Mouse (Mus musculus): ENCODE measurements around the gene Akr1b3. TPM values are rescaled to one million over a fixed set of nuclear protein-coding genes. Genes with fewer than 3 reads are reported as not detected.
A peak's percentile ranks its signal among the peaks of the same experiment; 100 is the strongest.

Akr1b3 gene
- total and polyA plus RNA-seq, 2 experiments from 2014 or later: 79.8 to 105 TPM

- no peak for ATAC-seq (ENCODE audit: low FRiP score)
- peaks cover 23% of the 10 kb centered on the region for H3K36me3 ChIP-seq (ENCODE audit: insufficient read depth, low read length)
- no peak overlapping the region for H3K9ac ChIP-seq (replicated peaks; ENCODE audit: low read length, poor library complexity, severe bottlenecking)
- no peak overlapping the region for H3K4me3 ChIP-seq (ENCODE audit: low read depth, low read length)
- TF ChIP-seq CTCF (IDR thresholded peaks at IDR 0.05): no peak
- 0 out of 2 replicates have a peak, but pooled peaks cover 4% of the 10 kb centered on the region for H3K4me1 ChIP-seq (ENCODE audit: insufficient read depth, low read length)
- DNase-seq (ENCODE audit: low spot score): no peak
- H3K27ac ChIP-seq (ENCODE audit: low read depth, low read length): no peak overlapping the region
- 97% methylated on average over 2 of the region's 2 CpGs for WGBS
- no peaks in the 10 kb centered on the region for H3K27me3 ChIP-seq (ENCODE audit: insufficient read depth, low read length)
- H3K4me2 ChIP-seq (ENCODE audit: low read depth, low read length, poor library complexity, severe bottlenecking): no peak overlapping the region
- no peaks in the 10 kb centered on the region for H3K9me3 ChIP-seq (ENCODE audit: low read length)
These were observed 3.4 kb downstream of the Akr1b3 start for GRCm38 (mm10) chr6:34313921-34314320.

- Histone ChIP-seq H3K27me3 (ENCODE audit: insufficient read depth, low read length) (no peaks in the 10 kb centered on the region), H3K4me2 (ENCODE audit: low read depth, low read length, poor library complexity, severe bottlenecking) (no peak overlapping the region), H3K9me3 (ENCODE audit: low read length) (no peaks in the 10 kb centered on the region), H3K36me3 (ENCODE audit: insufficient read depth, low read length) (peaks cover 28% of the 10 kb centered on the region), H3K4me1 (ENCODE audit: insufficient read depth, low read length) (0 out of 2 replicates have a peak, but pooled peaks cover 4% of the 10 kb centered on the region), H3K27ac (ENCODE audit: low read depth, low read length) (no peak overlapping the region), H3K9ac (replicated peaks; ENCODE audit: low read length, poor library complexity, severe bottlenecking) (no peak overlapping the region), H3K4me3 (ENCODE audit: low read depth, low read length) (no peak overlapping the region)
- no peak for DNase-seq (ENCODE audit: low spot score)
- no peak for ATAC-seq (ENCODE audit: low FRiP score)
- 84% methylated on average over 9 of the region's 9 CpGs for WGBS
- TF ChIP-seq CTCF (IDR thresholded peaks at IDR 0.05): no peak
These were observed 3.9 kb downstream of the Akr1b3 start for GRCm38 (mm10) chr6:34313386-34313785.

GRCm38 (mm10) chr6:34310023-34310595, 7.2 kb downstream of the Akr1b3 start:
- no peak for ATAC-seq (ENCODE audit: low FRiP score)
- Histone ChIP-seq H3K4me2 (ENCODE audit: low read depth, low read length, poor library complexity, severe bottlenecking) (no peak overlapping the region), H3K9me3 (ENCODE audit: low read length) (no peaks in the 10 kb centered on the region), H3K27ac (ENCODE audit: low read depth, low read length) (no peak overlapping the region), H3K4me3 (ENCODE audit: low read depth, low read length) (no peak overlapping the region), H3K9ac (replicated peaks; ENCODE audit: low read length, poor library complexity, severe bottlenecking) (no peak overlapping the region), H3K27me3 (ENCODE audit: insufficient read depth, low read length) (no peaks in the 10 kb centered on the region), H3K36me3 (ENCODE audit: insufficient read depth, low read length) (peaks cover 47% of the 10 kb centered on the region), H3K4me1 (ENCODE audit: insufficient read depth, low read length) (no peaks in the 10 kb centered on the region)
- WGBS: 96% methylated on average over 11 of the region's 11 CpGs
- no peak for DNase-seq (ENCODE audit: low spot score)
- TF ChIP-seq CTCF (IDR thresholded peaks at IDR 0.05): no peak

- Histone ChIP-seq H3K4me1 (ENCODE audit: insufficient read depth, low read length) (no peaks in the 10 kb centered on the region), H3K4me3 (ENCODE audit: low read depth, low read length) (no peak overlapping the region), H3K27me3 (ENCODE audit: insufficient read depth, low read length) (no peaks in the 10 kb centered on the region), H3K36me3 (ENCODE audit: insufficient read depth, low read length) (peaks cover 47% of the 10 kb centered on the region), H3K27ac (ENCODE audit: low read depth, low read length) (no peak overlapping the region), H3K4me2 (ENCODE audit: low read depth, low read length, poor library complexity, severe bottlenecking) (no peak overlapping the region), H3K9me3 (ENCODE audit: low read length) (no peaks in the 10 kb centered on the region), H3K9ac (replicated peaks; ENCODE audit: low read length, poor library complexity, severe bottlenecking) (no peak overlapping the region)
- TF ChIP-seq CTCF (IDR thresholded peaks at IDR 0.05): no peak
- WGBS: 96% methylated on average over 6 of the region's 6 CpGs
- DNase-seq (ENCODE audit: low spot score): no peak
- no peak for ATAC-seq (ENCODE audit: low FRiP score)
These were observed 7.8 kb downstream of the Akr1b3 start for GRCm38 (mm10) chr6:34309526-34309925.

GRCm38 (mm10) chr6:34306797-34307196, 10.5 kb downstream of the Akr1b3 start:
- 91% methylated on average over 6 of the region's 6 CpGs for WGBS
- peaks cover 52% of the 10 kb centered on the region for H3K36me3 ChIP-seq (ENCODE audit: insufficient read depth, low read length)
- no peak for ATAC-seq (ENCODE audit: low FRiP score)

GRCm38 (mm10) chr6:34304675-34305241, 12.5 kb downstream of the Akr1b3 start:
- Histone ChIP-seq H3K9ac (replicated peaks; ENCODE audit: low read length, poor library complexity, severe bottlenecking) (no peak overlapping the region), H3K36me3 (ENCODE audit: insufficient read depth, low read length) (peaks cover 36% of the 10 kb centered on the region), H3K27me3 (ENCODE audit: insufficient read depth, low read length) (no peaks in the 10 kb centered on the region), H3K4me2 (ENCODE audit: low read depth, low read length, poor library complexity, severe bottlenecking) (no peak overlapping the region), H3K9me3 (ENCODE audit: low read length) (no peaks in the 10 kb centered on the region), H3K4me3 (ENCODE audit: low read depth, low read length) (no peak overlapping the region), H3K4me1 (ENCODE audit: insufficient read depth, low read length) (no peaks in the 10 kb centered on the region), H3K27ac (ENCODE audit: low read depth, low read length) (no peak overlapping the region)
- TF ChIP-seq CTCF (IDR thresholded peaks at IDR 0.05): no peak
- ATAC-seq (ENCODE audit: low FRiP score) (no peak), DNase-seq (ENCODE audit: low spot score) (peak; percentile 14)
- WGBS: 78% methylated on average over 10 of the region's 10 CpGs

More at GRCm38 (mm10) chr6:34306797-34307196, 10.5 kb downstream of the Akr1b3 start:
- H3K9me3 ChIP-seq (ENCODE audit: low read length): no peaks in the 10 kb centered on the region
- no peak overlapping the region for H3K9ac ChIP-seq (replicated peaks; ENCODE audit: low read length, poor library complexity, severe bottlenecking)
- DNase-seq (ENCODE audit: low spot score): no peak
- H3K27me3 ChIP-seq (ENCODE audit: insufficient read depth, low read length): no peaks in the 10 kb centered on the region
- no peak overlapping the region for H3K27ac ChIP-seq (ENCODE audit: low read depth, low read length)
- H3K4me2 ChIP-seq (ENCODE audit: low read depth, low read length, poor library complexity, severe bottlenecking): no peak overlapping the region
- no peak for TF ChIP-seq CTCF (IDR thresholded peaks at IDR 0.05)
- no peak overlapping the region for H3K4me3 ChIP-seq (ENCODE audit: low read depth, low read length)
- no peaks in the 10 kb centered on the region for H3K4me1 ChIP-seq (ENCODE audit: insufficient read depth, low read length)
